ENCODE assay signal across 11 mouse cellular contexts in genomic region chr19:14891090-14891428, GRCm38 (mm10).
DNase-seq lines count a peak whose midpoint lies in the region; ATAC-seq and TF ChIP-seq lines count a peak whose summit lies in the region.
"Had no signal": no experiment of that assay in that cellular context is flagged by ENCODE, and none has a peak within 500 bp of the region (broad histone marks: within the 10 kb centered on the region; RNA-seq: fewer than 3 reads in every experiment).

No protein-coding gene starts in this region.

- dilution Hi-C loops in CH12.LX (cut with MboI; ENCODE audit: extremely low pct_ligation_motif_present, extremely low pct_unique_long_range_greater_than_20kb, low sequenced_read_pairs) = no loop called here

- in situ Hi-C loops in CH12.LX (cut with MboI; ENCODE audit: low pct_ligation_motif_present, low pct_unique_long_range_greater_than_20kb, low sequenced_read_pairs) = no loop called here

- peak overlapping the region; percentile 33 for H3K4me3 ChIP-seq in heart, embryonic 11.5 days (ENCODE audit: low read depth, low read length)
- no peak overlapping the region for H3K4me3 ChIP-seq in CH12.LX (replicated peaks in 1 of 3; ENCODE audit: low read depth in 2 of 3, low read length in 2 of 3, poor library complexity in 1 of 3)
- H3K4me3 ChIP-seq in forebrain, embryonic 14.5 days (ENCODE audit: low read depth, low read length) = peak overlapping the region; percentile 12
- H3K4me3 ChIP-seq in limb, embryonic 14.5 days (replicated peaks; ENCODE audit: low read length) = peak overlapping the region; percentile 16

- H3K9me3 ChIP-seq in heart, embryonic 11.5 days (replicated peaks; ENCODE audit: control insufficient read depth, low read length) = no peaks in the 10 kb centered on the region
- no peaks in the 10 kb centered on the region for H3K9me3 ChIP-seq in CH12.LX (replicated peaks; ENCODE audit: low read length)
- H3K9me3 ChIP-seq in forebrain, embryonic 14.5 days (replicated peaks; ENCODE audit: control insufficient read depth, low read length) = no peaks in the 10 kb centered on the region
- no peaks in the 10 kb centered on the region for H3K9me3 ChIP-seq in limb, embryonic 14.5 days (ENCODE audit: control insufficient read depth, low read length)

- H3K4me2 ChIP-seq in heart, embryonic 11.5 days = peak overlapping the region; percentile 64
- peak overlapping the region; percentile 42; the same call in 1 of the 2 replicates for H3K4me2 ChIP-seq in CH12.LX (ENCODE audit: insufficient read depth, low read depth, poor library complexity, severe bottlenecking)
- peak overlapping the region; percentile 47 for H3K4me2 ChIP-seq in forebrain, embryonic 14.5 days (ENCODE audit: low read length)
- H3K4me2 ChIP-seq in limb, embryonic 14.5 days (replicated peaks; ENCODE audit: low read depth, low read length, severe bottlenecking) = peak overlapping the region; percentile 52

- H3K9ac ChIP-seq in heart, embryonic 11.5 days (ENCODE audit: low read depth, low read length) = no peak overlapping the region
- no peak overlapping the region for H3K9ac ChIP-seq in CH12.LX (ENCODE audit: insufficient read depth, low read depth)
- H3K9ac ChIP-seq in forebrain, embryonic 14.5 days (ENCODE audit: low read length) = peak overlapping the region; percentile 22; the same call in 1 of the 2 replicates
- no peak overlapping the region for H3K9ac ChIP-seq in limb, embryonic 14.5 days (ENCODE audit: low read depth, low read length, severe bottlenecking)

- H3K79me2 ChIP-seq in CH12.LX (replicated peaks; ENCODE audit: control insufficient read depth, extremely low read depth, insufficient read depth, poor library complexity, severe bottlenecking) = no peaks in the 10 kb centered on the region

- TF ChIP-seq RAD21 in CH12.LX (IDR thresholded peaks at IDR 0.05; ENCODE audit: low read depth, low read length) = no peak

- no peak for TF ChIP-seq POLR2A in CH12.LX (IDR thresholded peaks at IDR 0.05; ENCODE audit: low read depth, low read length)
- no peak for TF ChIP-seq POLR2A in limb, embryonic 14.5 days (IDR thresholded peaks at IDR 0.05; ENCODE audit: borderline replicate concordance, extremely low read depth, insufficient read depth, insufficient read length)

- no peak overlapping the region for H3K27ac ChIP-seq in heart, embryonic 11.5 days (ENCODE audit: low read depth, low read length)
- no peak overlapping the region for H3K27ac ChIP-seq in CH12.LX (ENCODE audit: insufficient read depth, low read depth)
- peak overlapping the region; percentile 65 for H3K27ac ChIP-seq in forebrain, embryonic 14.5 days (ENCODE audit: low read depth, low read length)
- H3K27ac ChIP-seq in limb, embryonic 14.5 days (replicated peaks; ENCODE audit: low read depth, low read length) = no peak overlapping the region

- ATAC-seq in heart, embryonic 11.5 days (replicated peaks; ENCODE audit: insufficient number of reproducible peaks, low FRiP score, low TSS enrichment) = no peak
- peak; percentile 49; the same call in 1 of the 2 replicates for ATAC-seq in forebrain, embryonic 14.5 days
- no peak for ATAC-seq in limb, embryonic 14.5 days (ENCODE audit: low FRiP score, low read depth)

- DNase-seq in heart, postnatal 10 days = no peak
- DNase-seq in CH12.LX (ENCODE audit: extremely low read depth) = no peak
- no peak for DNase-seq in forebrain, embryonic 14.5 days (ENCODE audit: low spot score)
- DNase-seq in limb, embryonic 14.5 days (ENCODE audit: low spot score) = no peak
- no peak for DNase-seq in left cerebral cortex, adult 18-20 months (ENCODE audit: low spot score in 2 of 2)
- DNase-seq in embryo, embryonic 9.5 days (ENCODE audit: extremely low spot score) = no peak
- DNase-seq in right cerebral cortex, adult 2 months (ENCODE audit: low spot score in 2 of 2) = no peak
- DNase-seq: B cell, adult 2 months; lung, postnatal 36 days; thymus, postnatal 25 days had no signal

- no peak for TF ChIP-seq EP300 in CH12.LX (IDR thresholded peaks at IDR 0.05; ENCODE audit: low read length)

- intact Hi-C loops in heart, postnatal 10 days (cut with DNase I) = no loop called here

- no peaks in the 10 kb centered on the region for H3K4me1 ChIP-seq in heart, embryonic 11.5 days (ENCODE audit: control insufficient read depth, insufficient read depth, low read length)
- H3K4me1 ChIP-seq in CH12.LX (ENCODE audit: control insufficient read depth in 1 of 2, insufficient read depth in 2 of 2) = no peaks in the 10 kb centered on the region
- peaks cover 29% of the 10 kb centered on the region for H3K4me1 ChIP-seq in forebrain, embryonic 14.5 days (ENCODE audit: control insufficient read depth, insufficient read depth, low read length)
- peaks cover 11% of the 10 kb centered on the region for H3K4me1 ChIP-seq in limb, embryonic 14.5 days (ENCODE audit: control insufficient read depth, insufficient read depth, low read length)

- H3K36me3 ChIP-seq in heart, embryonic 11.5 days (ENCODE audit: control insufficient read depth, insufficient read depth, low read length) = no peaks in the 10 kb centered on the region
- H3K36me3 ChIP-seq in CH12.LX (replicated peaks in 1 of 2; ENCODE audit: control insufficient read depth in 1 of 2, insufficient read depth in 1 of 2, low read length in 1 of 2) = no peaks in the 10 kb centered on the region
- no peaks in the 10 kb centered on the region for H3K36me3 ChIP-seq in forebrain, embryonic 14.5 days (ENCODE audit: control insufficient read depth, insufficient read depth, low read length)
- H3K36me3 ChIP-seq in limb, embryonic 14.5 days (ENCODE audit: control insufficient read depth, insufficient read depth, low read length) = no peaks in the 10 kb centered on the region

- no peak for TF ChIP-seq CTCF in CH12.LX (conservative IDR thresholded peaks at IDR 0.05 in 1 of 2, IDR thresholded peaks at IDR 0.05 in 1 of 2; ENCODE audit: low read depth in 2 of 2, low read length in 2 of 2)

- WGBS in heart, embryonic 11.5 days (ENCODE audit: insufficient replicate concordance) = 7% methylated on average over 9 of the region's 9 CpGs
- WGBS in forebrain, embryonic 14.5 days = 1% methylated on average over 9 of the region's 9 CpGs
- WGBS in limb, embryonic 14.5 days = 2% methylated on average over 9 of the region's 9 CpGs

- H3K27me3 ChIP-seq in heart, embryonic 11.5 days (ENCODE audit: control insufficient read depth, insufficient read depth, low read length) = peaks cover 3% of the 10 kb centered on the region
- H3K27me3 ChIP-seq in CH12.LX (replicated peaks) = no peaks in the 10 kb centered on the region
- no peaks in the 10 kb centered on the region for H3K27me3 ChIP-seq in forebrain, embryonic 14.5 days (replicated peaks; ENCODE audit: control insufficient read depth, insufficient read depth, low read length)
- H3K27me3 ChIP-seq in limb, embryonic 14.5 days (ENCODE audit: control insufficient read depth, insufficient read depth, low read length) = 0 out of 2 replicates have a peak, but pooled peaks cover 4% of the 10 kb centered on the region

TF ChIP-seq in CH12.LX, 34 proteins besides CTCF, POLR2A, EP300 and RAD21:
- TF ChIP-seq CHD1 (IDR thresholded peaks at IDR 0.05; ENCODE audit: low read depth, low read length) (no peak), MAX (IDR thresholded peaks at IDR 0.05; ENCODE audit: low read length) (no peak), ZKSCAN1 (IDR thresholded peaks at IDR 0.05; ENCODE audit: borderline replicate concordance, low read depth, low read length) (no peak), GABPA (IDR thresholded peaks at IDR 0.05; ENCODE audit: insufficient replicate concordance, low read depth, low read length) (no peak), TCF12 (IDR thresholded peaks at IDR 0.05; ENCODE audit: low read depth, low read length) (no peak), ETS1 (conservative IDR thresholded peaks at IDR 0.05; ENCODE audit: low read depth, low read length) (no peak), KAT2A (IDR thresholded peaks at IDR 0.05; ENCODE audit: insufficient replicate concordance, low read length) (no peak), JUND (conservative IDR thresholded peaks at IDR 0.05; ENCODE audit: low read depth, low read length) (no peak), ZC3H11A (IDR thresholded peaks at IDR 0.05; ENCODE audit: low read depth, low read length) (no peak), MXI1 (IDR thresholded peaks at IDR 0.05; ENCODE audit: low read depth, low read length) (no peak), NRF1 (IDR thresholded peaks at IDR 0.05; ENCODE audit: low read depth, low read length) (no peak), MYC (IDR thresholded peaks at IDR 0.05; ENCODE audit: low read depth, low read length) (no peak), USF2 (conservative IDR thresholded peaks at IDR 0.05; ENCODE audit: low read depth, low read length) (no peak), SIN3A (IDR thresholded peaks at IDR 0.05; ENCODE audit: low read length) (no peak), ZMIZ1 (IDR thresholded peaks at IDR 0.05; ENCODE audit: low read depth, low read length) (no peak), ELF1 (IDR thresholded peaks at IDR 0.05; ENCODE audit: low read depth, low read length) (no peak), MAZ (IDR thresholded peaks at IDR 0.05; ENCODE audit: low read depth, low read length) (no peak), UBTF (IDR thresholded peaks at IDR 0.05; ENCODE audit: low read depth, low read length) (no peak), MAFK (IDR thresholded peaks at IDR 0.05; ENCODE audit: insufficient replicate concordance, low read length) (no peak)
TF ChIP-seq in CH12.LX: peak in this region for 0.

Comparison
In these comparisons a context has a peak if more than half of its experiments do, and no peak if none do; other contexts are left out.
1. H3K4me3 ChIP-seq: peak in heart, embryonic 11.5 days (single experiment), forebrain, embryonic 14.5 days (single experiment) and limb, embryonic 14.5 days (single experiment); none in CH12.LX (0 of 3).
2. Peak in every context shown above with its lines, with median percentiles within 50 percentile points of each other: H3K4me2 ChIP-seq.